Mouse (Mus musculus): Measurements from ENCODE around the gene Cdc27. TPM values are rescaled to one million over a fixed set of nuclear protein-coding genes. Genes with fewer than 3 reads are reported as not detected.

Gene Cdc27
- polyA plus RNA-seq, 1 experiment from 2014 or later: 45.3 TPM

GRCm38 (mm10) chr11:104461551-104461950 is 88.9 kb downstream of the Cdc27 start:
- H3K36me3 ChIP-seq: peaks cover 8% of the 10 kb centered on the region
- H3K4me2 ChIP-seq (replicated peaks): no peak overlapping the region
- H3K4me1 ChIP-seq (replicated peaks): peaks cover 17% of the 10 kb centered on the region
- no peak overlapping the region for H3K4me3 ChIP-seq (replicated peaks)
- ATAC-seq: no peak
- no peaks in the 10 kb centered on the region for H3K9me3 ChIP-seq
- H3K9ac ChIP-seq (replicated peaks): no peak overlapping the region
- H3K27me3 ChIP-seq: no peaks in the 10 kb centered on the region
- H3K27ac ChIP-seq: no peak overlapping the region

DNA sequence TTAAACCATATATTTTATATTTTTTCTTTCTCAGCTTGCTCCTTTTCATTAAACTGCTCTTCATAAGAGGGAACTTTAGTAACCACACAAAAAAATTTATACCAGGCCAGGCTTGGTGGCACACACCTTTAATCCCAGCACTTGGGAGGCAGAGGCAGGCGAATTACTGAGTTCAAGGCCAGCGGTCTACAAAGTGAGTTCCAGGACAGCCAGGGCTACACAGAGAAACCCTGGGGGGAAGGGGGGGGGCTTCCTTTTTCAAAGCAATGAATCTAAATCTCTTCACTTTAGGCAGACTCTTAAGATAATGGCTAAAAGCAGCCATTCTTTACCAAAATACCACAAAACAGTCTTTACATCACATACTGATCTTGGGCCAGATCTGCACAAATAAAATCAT is 90.7 kb downstream of the Cdc27 start:
- no peaks in the 10 kb centered on the region for H3K9me3 ChIP-seq
- H3K4me3 ChIP-seq (replicated peaks): no peak overlapping the region
- no peak overlapping the region for H3K9ac ChIP-seq (replicated peaks)
- ATAC-seq: no peak
- H3K27me3 ChIP-seq: no peaks in the 10 kb centered on the region
- H3K36me3 ChIP-seq: peaks cover 4% of the 10 kb centered on the region; the same call in 1 of the 2 replicates
- H3K4me1 ChIP-seq (replicated peaks): peaks cover 11% of the 10 kb centered on the region; the same call in 1 of the 2 replicates
- no peak overlapping the region for H3K4me2 ChIP-seq (replicated peaks)
- 97% methylated on average over 2 of the region's 2 CpGs for WGBS
- H3K27ac ChIP-seq: no peak overlapping the region

DNA sequence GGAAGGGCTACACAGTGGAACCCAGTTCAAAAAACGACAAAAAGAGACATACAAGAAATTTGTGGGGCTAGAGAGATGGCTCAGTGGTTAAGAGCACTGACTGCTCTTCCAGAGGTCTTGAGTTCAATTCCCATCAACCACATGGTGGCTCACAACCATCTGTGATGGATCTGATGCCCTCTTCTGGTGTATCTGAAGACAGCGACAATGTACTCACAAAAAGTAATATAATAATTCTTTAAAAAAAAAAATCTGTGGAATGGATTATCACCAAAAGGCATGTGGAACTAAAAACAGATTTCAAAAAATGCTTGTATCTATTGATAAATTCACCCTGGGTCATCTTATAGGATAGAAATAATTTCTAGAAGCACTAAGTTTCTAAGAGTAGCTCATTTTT is 91.9 kb downstream of the Cdc27 start:
- Histone ChIP-seq H3K4me3 (replicated peaks) (no peak overlapping the region), H3K27ac (no peak overlapping the region), H3K4me2 (replicated peaks) (no peak overlapping the region), H3K36me3 (no peaks in the 10 kb centered on the region; the same call in 1 of the 2 replicates), H3K27me3 (no peaks in the 10 kb centered on the region), H3K9me3 (no peaks in the 10 kb centered on the region), H3K9ac (replicated peaks) (no peak overlapping the region), H3K4me1 (replicated peaks) (peaks cover 3% of the 10 kb centered on the region; the same call in 1 of the 2 replicates)
- no peak for ATAC-seq
- 76% methylated on average over 2 of the region's 2 CpGs for WGBS

Other genes starting within 250 kb of the Cdc27 start
- gene Kansl1, start 81.8 kb downstream of the Cdc27 start, polyA plus RNA-seq (2015; fragmentation: Nextera tagmentation; extraction: Ambion mirVana): 32.1 and 33.8 TPM in 2 replicates
- 2.1 and 2.6 TPM in 2 replicates for gene Myl4, start within 50 bp of the Cdc27 start, polyA plus RNA-seq (2015; fragmentation: Nextera tagmentation; extraction: Ambion mirVana)
- gene Itgb3, start 57.4 kb upstream of the Cdc27 start, polyA plus RNA-seq (2015; fragmentation: Nextera tagmentation; extraction: Ambion mirVana): 0.62 and 0.98 TPM in 2 replicates
- 0.01 TPM in 1 of 2 replicates, not detected in the other for gene Gm11639, start 135.1 kb upstream of the Cdc27 start, polyA plus RNA-seq (2015; fragmentation: Nextera tagmentation; extraction: Ambion mirVana)

Measured in midbrain, embryonic 13.5 days (tissue).